Mouse (Mus musculus) G1E (cell line): ENCODE results near the gene 4930595M18Rik. TPM values are rescaled to one million over a fixed set of nuclear protein-coding genes. Genes with fewer than 3 reads are reported as not detected.

Experiments used
- ATAC-seq: 2 replicates; pipeline ENCODE4 v1.8.0; 2016; ENCODE audit warnings: mild to moderate bottlenecking; ENCODE audit not compliant: insufficient number of reproducible peaks, poor library complexity, low FRiP score, severe bottlenecking; ENCODE audit errors: extremely low read depth
- DNase-seq: peaks from one replicate; pipeline ENCODE4 v3.0.0; 2012; ENCODE audit warnings: low spot score
- H3K27me3 ChIP-seq: 2 replicates; pipeline ENCODE4 v1.6.1; 2012; ENCODE audit warnings: mild to moderate bottlenecking, low read length, inconsistent platforms; ENCODE audit not compliant: insufficient read depth
- H3K36me3 ChIP-seq: replicated peaks from 2 replicates; pipeline ENCODE3; 2012; ENCODE audit warnings: mild to moderate bottlenecking, inconsistent platforms
- H3K4me1 ChIP-seq: 2 replicates; pipeline ENCODE4 v1.6.1; 2012; ENCODE audit warnings: low read depth, low read length, inconsistent platforms, mixed read lengths; ENCODE audit not compliant: insufficient read depth
- H3K4me3 ChIP-seq: 2 replicates; pipeline ENCODE4 v1.5.1; 2012; ENCODE audit warnings: low read depth, mild to moderate bottlenecking, inconsistent platforms, low read length, moderate library complexity, mixed read lengths
- H3K9me3 ChIP-seq: replicated peaks from 2 replicates; pipeline ENCODE4 v1.6.1; 2012; ENCODE audit warnings: inconsistent platforms
- CTCF ChIP-seq: IDR thresholded peaks from 2 replicates; pipeline ENCODE4 v1.5.1; 2012; ENCODE audit warnings: low read depth, low read length, inconsistent platforms, mixed read lengths
- GATA1 ChIP-seq: IDR thresholded peaks from 2 replicates; pipeline ENCODE4 v1.6.1; 2012; ENCODE audit warnings: borderline replicate concordance, low read length, inconsistent platforms, mixed read lengths
- GATA2 ChIP-seq: IDR thresholded peaks from 2 replicates; pipeline ENCODE4 v1.6.1; 2012; ENCODE audit warnings: low read depth, low read length, inconsistent platforms, borderline replicate concordance
- POLR2AphosphoS5 ChIP-seq: IDR thresholded peaks from 2 replicates; pipeline ENCODE4 v1.6.1; 2012; ENCODE audit warnings: low read depth, low read length, inconsistent platforms; ENCODE audit not compliant: insufficient replicate concordance
- TAL1 ChIP-seq: conservative IDR thresholded peaks from 2 replicates; pipeline ENCODE4 v1.6.1; 2012; ENCODE audit warnings: low read depth, low read length, inconsistent platforms, mixed read lengths
- polyA plus RNA-seq: library from polyadenylated mRNA; stranded (reverse); fragments of >175 nt; gene quantifications from 2 replicates; pipeline ENCODE4 v1.2.3, GENCODE M21; 2012
- total RNA-seq, 2 experiments: library from RNA; stranded (forward) in 1 of 2; stranded (reverse) in 1 of 2; fragments of 200-1000 nt in 1 of 2; fragments of >200 nt in 1 of 2; fragmentation: Nextera tagmentation in 1 of 2; gene quantifications; 2 replicates each; pipeline ENCODE4 v1.2.3; 2014 to 2017

4930595M18Rik gene
- total RNA-seq (2014; fragmentation: Nextera tagmentation) = not detected in 2 replicates
- total RNA-seq (2017) = 0.05 and 0.06 TPM in 2 replicates
- polyA plus RNA-seq = not detected in 2 replicates

DNA sequence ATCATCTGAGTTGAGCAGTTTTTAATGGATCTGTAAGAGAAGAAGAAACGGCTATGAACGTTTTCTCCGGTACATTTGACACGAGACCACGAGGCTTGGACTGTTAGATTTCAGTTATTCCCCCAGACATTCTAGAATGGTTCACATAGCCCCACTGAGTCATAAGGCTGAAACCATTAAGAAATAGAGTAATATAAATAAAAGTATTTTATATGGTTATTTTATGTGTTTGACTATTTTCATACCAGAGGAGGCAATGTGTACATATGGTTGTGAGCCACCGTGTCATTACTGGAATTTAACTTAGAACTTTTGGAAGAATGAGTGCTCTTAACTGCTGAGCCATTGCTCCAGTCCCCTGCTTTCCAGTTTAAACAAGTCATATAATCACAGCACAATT is at the start of gene 4930595M18Rik:
Gene 4930595M18Rik, minus strand, starts transcription at position 101 of the 400 bp plus-strand sequence.
- Histone ChIP-seq H3K4me1 (no peaks in the 10 kb centered on the region), H3K27me3 (no peaks in the 10 kb centered on the region), H3K36me3 (no peaks in the 10 kb centered on the region), H3K9me3 (no peaks in the 10 kb centered on the region), H3K4me3 (no peak within 1 kb of the TSS)
- no peak for ATAC-seq
- TF ChIP-seq GATA2 (no peak), TAL1 (no peak), CTCF (no peak), POLR2AphosphoS5 (no peak)
- no peak for DNase-seq

DNA sequence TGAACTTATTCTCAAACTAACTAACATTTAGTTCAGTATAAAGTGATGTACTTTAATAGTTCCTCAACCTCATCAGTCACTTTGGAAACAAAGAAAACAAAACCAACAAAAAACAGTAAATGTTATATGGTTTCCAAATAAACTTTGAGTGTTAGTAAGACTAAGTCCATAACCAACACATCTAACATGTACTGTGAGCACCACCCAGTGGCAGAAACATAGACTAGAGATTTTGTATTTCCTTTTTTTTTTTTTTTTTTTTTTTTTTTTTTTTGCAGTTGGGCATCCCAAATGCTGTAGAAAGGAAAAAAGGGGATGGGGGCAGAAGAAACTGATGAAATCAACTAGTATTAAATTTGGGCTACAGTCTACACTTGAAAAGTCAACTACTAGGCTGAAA is 14.6 kb upstream of the 4930595M18Rik start:
- Histone ChIP-seq H3K4me1 (no peaks in the 10 kb centered on the region), H3K9me3 (no peaks in the 10 kb centered on the region), H3K27me3 (no peaks in the 10 kb centered on the region), H3K36me3 (no peaks in the 10 kb centered on the region), H3K4me3 (no peak overlapping the region)
- no peak for DNase-seq
- TF ChIP-seq GATA1 (no peak), TAL1 (no peak), GATA2 (no peak), CTCF (no peak), POLR2AphosphoS5 (no peak)
- ATAC-seq = no peak
